Mouse (Mus musculus) frontal cortex, postnatal 14 days (tissue): ENCODE data around the gene Gm10570.
A peak's percentile ranks its signal among the peaks of the same experiment; 100 is the strongest.

ENCODE experiments used
- DNase-seq, 2 experiments: peaks; one replicate each; pipeline ENCODE4 v3.0.0; 2022; ENCODE audit warnings: low spot score in 2 of 2

Gm10570 gene

DNA sequence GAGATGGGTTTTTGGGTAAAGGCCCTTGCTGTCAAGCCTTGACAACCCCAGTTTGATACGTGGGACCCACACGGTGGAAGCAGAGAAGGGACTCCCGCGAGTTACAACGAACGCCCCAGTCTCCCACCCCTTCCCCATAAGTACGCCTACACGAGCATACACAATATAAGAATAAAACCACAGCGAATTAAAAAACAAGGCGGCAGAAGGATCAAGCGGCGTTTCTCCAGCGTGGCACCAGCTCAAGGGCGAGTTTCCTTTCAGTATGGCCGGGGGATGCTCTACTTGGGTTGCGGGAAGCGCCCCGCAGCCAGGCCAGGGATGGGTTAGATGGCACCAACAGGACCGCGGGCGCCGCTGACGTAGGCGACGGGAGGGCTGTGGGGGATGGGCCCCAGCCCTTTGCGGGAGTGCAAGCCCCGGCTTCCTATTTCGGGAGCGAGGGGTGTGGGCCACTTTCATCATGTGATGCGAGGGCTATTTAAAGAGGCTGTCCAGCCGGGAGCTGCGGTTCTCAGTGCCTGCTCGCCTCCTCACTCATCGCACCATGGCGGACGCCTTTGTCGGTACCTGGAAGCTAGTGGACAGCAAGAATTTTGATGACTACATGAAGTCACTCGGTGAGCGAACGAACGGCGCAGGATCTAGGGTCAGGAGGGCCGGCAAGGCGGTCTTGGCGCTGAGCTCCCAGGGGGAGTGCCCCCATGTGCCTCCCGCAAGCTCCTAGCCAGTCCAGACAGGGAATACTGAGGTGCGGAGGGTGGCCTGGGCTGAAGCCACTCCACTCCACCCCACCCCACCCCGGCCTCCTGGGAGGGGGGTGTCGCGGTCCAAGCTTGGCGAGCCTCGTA lies at the start of gene Gm10570, which contains the start of gene Fabp3:
Gene Gm10570 (minus strand): TSS at position 444 of the 851 bp plus-strand sequence.
Gene Fabp3 (plus strand): TSS at position 365 of the 851 bp plus-strand sequence.
- peak; percentile 65 to 73 for DNase-seq

DNA sequence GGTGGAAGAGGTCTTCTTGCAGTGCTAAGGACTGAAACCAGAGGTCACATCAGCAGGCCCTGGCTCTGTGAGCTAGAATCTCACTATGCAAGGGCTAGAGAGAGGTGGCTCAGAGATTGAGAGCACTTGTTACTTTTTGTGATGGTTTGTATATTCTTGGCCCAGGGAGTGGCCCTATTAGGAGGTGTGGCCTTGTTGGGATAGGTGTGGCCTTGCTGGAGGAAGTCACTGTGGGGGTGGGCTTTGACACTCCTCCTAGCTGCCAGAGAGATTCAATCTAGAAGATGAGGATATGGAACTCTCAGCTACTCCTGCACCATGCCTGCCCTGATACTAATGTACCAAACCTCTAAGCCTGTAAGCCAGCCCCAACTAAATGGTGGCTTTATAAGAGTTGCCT lies 49.5 kb upstream of the Gm10570 start:
- DNase-seq: no peak

DNA sequence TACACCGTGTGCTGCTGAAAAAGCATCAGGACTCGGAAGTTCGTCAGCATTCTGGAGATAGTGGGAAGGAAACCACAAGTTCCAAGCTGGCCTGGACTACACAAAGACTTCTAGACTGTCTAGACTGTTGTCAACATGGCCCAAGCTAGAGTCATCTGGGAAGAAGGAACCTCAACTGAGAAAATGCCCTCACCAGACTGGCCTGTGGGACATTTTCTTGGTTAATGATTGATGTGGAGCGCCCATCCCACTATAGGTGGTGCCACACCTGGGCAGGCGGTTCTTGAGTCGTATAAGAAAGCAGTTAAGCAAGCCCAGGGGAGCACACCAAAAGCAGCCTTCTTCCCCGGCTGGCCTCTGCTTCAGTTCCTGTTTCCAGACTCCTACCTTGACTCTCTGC lies 44.1 kb upstream of the Gm10570 start:
- no peak for DNase-seq

DNA sequence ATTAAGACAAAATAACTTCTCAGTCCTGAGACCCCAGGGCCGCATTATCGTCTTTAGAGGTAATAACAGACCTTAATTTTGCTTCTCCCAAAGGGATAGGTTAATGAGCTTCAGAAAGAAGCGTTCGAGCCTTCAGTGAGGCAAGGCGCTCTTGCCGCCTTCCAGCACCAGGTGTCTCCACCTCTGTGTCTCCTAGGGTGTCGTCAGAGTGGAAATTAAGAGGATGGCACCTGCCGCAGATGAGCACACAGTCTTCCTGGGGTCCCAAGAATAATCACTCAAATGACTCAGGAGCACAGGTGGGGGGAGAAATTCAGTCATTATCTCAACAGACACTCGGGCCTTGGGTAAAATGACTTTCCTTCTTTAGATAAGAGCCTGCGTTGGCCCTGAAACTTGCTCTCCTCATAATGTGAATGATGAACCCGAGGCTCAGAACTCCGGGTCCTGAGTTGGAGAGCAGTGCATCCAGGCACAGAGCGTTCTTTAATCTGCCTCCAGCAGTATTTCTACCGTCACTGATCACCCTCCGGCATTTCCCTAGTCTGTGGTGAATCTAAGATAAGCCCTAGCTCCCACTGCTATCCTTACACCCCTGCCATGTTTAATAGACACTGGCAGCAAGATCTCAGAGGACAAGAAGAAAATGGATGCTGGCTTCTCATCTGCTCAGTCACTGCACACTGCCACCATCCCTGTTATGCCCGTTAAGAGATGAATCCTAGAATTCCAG lies 42.4 kb upstream of the Gm10570 start:
- no peak for DNase-seq

GRCm38 (mm10) chr4:130349666-130350065 lies 41.2 kb upstream of the Gm10570 start:
- no peak for DNase-seq

- peak in 1 of 2 experiments; percentile 29 for DNase-seq
Measured at GRCm38 (mm10) chr4:130341691-130342090, 33.2 kb upstream of the Gm10570 start.

DNA sequence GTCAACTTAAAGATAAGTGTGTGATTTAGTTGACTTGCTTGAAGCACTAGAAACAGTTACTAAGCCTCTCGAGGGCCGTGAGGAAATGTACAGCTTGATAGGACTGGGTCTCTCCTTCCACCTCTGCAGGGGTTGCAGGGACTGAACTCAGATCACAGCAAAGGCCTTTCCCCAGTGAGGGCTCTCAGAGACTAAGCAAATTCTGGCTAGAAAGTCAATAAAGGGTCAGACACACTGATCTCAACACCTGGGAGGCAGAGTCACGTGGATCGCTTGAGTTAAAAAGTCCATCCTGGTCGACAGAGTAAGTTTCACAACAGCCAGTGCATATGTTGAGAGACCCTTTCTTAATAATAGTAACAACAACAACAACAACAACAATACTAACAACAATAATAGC lies 27.4 kb upstream of the Gm10570 start:
- no peak for DNase-seq

DNA sequence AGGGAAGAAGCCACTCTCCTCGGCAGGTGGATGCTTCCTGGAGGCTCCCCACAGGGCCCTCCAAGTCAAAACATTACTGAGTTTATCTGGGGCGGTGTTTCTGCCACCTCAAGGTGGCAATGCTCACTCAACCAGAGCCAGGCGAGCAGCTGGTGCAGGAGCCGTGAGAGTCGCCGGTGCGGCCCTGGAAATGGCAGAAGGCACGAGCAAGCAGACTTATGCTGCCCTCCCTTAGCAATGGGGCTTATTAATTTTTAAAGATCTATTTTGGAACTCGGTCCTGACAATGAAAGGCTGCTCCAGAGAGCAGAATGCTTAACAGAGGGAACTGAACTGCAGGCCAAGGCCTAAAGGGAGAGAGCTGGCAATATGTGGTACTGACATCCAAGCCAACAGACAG lies 18.9 kb upstream of the Gm10570 start:
- no peak for DNase-seq

- no peak for DNase-seq
Measured at GRCm38 (mm10) chr4:130325446-130325845, 17.0 kb upstream of the Gm10570 start.

- DNase-seq: no peak
Measured at GRCm38 (mm10) chr4:130323607-130324006, 15.1 kb upstream of the Gm10570 start.

- DNase-seq: no peak
Measured at GRCm38 (mm10) chr4:130323165-130323564, 14.7 kb upstream of the Gm10570 start.

- no peak for DNase-seq
Measured at GRCm38 (mm10) chr4:130322567-130322966, 14.1 kb upstream of the Gm10570 start.

GRCm38 (mm10) chr4:130321640-130322039 lies 13.2 kb upstream of the Gm10570 start:
- DNase-seq: no peak

GRCm38 (mm10) chr4:130319564-130319963 lies 11.1 kb upstream of the Gm10570 start:
- DNase-seq: no peak

- no peak for DNase-seq
Measured at GRCm38 (mm10) chr4:130318122-130318521, 9.6 kb upstream of the Gm10570 start.

GRCm38 (mm10) chr4:130316691-130317090 lies 8.2 kb upstream of the Gm10570 start:
- DNase-seq: no peak

DNA sequence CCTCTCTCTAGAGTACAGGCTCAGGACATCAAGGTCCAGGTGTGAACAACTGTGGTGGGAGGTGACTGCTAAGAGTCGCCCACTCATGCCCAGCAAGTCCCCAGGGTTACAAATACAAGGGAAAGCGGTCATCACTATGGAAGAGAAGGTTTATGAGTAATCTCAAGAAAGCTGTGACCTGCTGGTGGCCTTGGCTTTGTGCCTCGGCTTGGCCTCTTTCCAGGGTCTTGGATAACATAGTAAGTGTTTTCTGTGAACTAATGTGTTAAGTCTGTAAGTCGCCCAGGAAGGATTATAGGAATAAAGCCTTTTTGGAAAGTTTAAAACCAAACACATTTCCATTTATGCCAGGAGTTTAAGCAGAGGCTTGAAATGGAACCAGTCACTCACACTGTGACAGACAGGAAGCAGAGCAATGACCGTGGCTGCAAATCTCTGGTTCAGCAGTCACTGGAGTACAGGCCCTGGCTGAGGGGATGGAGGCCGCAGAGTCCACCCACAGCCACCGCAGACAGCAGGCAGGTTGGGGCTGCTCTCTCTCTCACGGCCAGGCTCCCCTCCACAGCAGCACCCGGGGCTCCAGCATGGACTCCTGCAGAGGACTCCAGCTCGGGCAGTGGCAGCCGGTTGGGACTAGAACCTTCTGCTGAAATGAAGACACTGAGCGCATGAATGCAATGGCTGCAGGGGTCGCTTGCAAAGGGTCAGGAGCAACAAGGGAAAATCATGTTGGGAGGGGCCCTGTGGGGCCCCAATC lies 7.5 kb upstream of the Gm10570 start:
- DNase-seq: no peak

DNA sequence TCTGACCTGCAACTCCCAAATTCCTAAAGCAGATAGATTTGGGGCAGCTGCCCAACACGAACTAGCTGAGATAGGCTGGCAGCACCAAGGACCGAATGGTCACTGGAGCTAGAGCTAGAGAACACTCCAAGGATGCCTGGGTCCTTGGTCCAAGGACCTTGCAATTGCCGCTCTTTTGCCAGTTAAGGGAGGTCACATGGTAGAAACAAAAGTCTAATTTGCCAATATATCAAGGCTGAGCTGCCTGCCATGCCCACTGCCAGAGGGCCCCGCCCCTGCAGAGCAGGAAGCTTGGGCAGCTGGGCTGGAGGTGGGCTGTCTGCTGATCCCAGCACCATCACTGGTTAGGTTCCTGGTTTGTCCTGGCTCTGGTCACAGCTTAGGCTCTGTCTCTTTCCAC lies 5.1 kb upstream of the Gm10570 start:
- no peak for DNase-seq

DNA sequence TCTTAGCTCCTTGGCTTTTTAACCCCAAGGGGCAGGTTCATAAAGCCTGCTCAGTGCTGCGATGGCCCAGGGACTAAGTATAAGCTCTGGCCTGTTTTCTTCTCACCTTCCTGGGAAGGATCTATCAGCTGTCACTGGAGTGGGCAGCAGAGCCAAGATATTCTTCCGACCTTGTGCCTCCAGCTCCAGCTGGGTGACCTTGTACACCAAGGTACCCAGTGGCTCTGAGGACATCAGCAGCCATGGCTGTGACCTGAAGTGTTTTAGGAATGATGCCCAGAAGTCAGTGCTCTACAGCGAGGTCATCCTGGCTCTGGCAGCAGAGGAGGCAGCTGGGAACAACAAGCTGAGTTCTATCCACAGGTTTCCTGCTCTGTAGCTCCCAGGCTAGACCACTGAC lies 4.1 kb upstream of the Gm10570 start:
- no peak for DNase-seq

DNA sequence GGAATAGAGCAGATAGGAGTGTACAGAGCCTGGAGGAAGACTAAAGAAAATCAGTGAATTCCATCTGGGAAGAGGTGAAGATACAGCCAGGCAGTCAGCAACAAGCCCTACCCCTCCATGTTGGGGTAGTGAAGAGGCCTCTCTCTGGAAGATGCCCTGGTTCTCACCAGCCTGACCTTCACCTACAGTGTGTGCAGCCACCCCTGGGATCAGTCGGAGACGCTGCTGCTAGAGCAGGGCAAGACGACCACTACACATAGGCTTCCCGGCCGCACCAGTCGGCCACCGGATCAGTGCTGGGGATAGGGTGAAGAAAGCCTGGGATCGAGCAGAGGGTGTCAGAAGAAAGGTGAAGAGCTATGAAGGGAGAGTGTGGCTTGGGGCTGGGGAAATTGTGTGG lies 780 bp upstream of the Gm10570 start:
- no peak for DNase-seq

DNA sequence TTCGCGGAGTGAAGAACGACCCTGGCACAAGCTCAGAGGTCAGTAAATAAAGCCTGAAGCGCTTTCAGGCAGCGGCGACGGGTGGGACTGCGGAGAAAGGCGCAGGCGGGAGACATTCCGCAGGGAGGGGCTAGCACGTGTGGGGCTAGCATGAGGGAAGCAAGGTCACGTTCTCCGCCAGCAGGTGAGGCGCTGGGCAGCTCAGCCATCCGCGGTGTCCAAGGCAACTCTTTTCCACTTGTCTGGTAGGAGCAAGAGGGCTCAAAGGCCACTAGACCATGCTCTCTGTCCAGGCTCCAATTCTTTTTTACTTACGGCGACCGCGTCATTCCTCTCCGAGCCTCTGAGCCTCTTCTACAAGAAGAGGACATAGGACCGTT lies 633 bp downstream of the Gm10570 start:
- DNase-seq: peak in 1 of 2 experiments; percentile 35
